Mouse (Mus musculus): ENCODE measurements around the gene Tpk1. TPM values are rescaled to one million over a fixed set of nuclear protein-coding genes. Genes with fewer than 3 reads are reported as not detected.
A peak's percentile ranks its signal among the peaks of the same experiment; 100 is the strongest.

Tpk1 gene
- polyA plus RNA-seq, 1 experiment from 2014 or later = 7.4 TPM

DNA sequence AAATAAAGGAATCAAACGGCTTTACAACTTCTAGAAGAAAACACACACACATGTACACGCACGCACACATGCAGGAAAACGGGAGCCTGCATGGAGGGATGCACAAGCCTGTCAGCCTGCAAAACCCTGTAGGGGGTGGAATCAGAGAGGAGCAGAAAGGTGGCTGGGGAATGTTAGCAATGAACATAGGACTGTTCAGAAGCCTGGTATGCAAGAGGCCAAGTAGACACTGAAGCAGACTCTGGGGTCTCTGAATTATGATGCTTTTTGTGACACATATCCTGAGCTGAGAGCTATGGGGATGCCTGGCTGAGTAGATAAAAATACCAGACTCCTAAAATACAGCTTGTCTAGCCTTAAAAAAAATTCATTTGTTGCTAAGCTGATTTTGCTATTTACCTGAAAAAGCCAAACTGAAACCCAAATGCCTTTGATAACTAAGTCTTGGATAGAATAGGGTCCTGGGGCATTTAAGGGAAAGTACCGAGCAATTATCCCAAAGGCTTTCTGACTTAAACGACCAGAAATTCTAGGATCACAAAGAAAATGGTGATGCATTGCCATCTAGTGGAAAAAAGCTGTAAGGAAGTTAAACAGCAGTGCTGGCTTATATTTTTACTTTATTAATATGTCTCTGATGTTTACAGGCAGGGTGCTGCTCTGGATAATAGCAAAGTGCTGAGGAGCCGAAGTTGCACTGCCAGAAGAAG is 369.1 kb downstream of the Tpk1 start:
- H3K27me3 ChIP-seq (replicated peaks) = no peaks in the 10 kb centered on the region
- ATAC-seq (ENCODE audit: extremely low read depth, insufficient number of reproducible peaks, low FRiP score, low TSS enrichment) = no peak
- no peak overlapping the region for H3K4me3 ChIP-seq
- no peak overlapping the region for H3K9ac ChIP-seq
- H3K4me1 ChIP-seq = peaks cover 20% of the 10 kb centered on the region
- no peak overlapping the region for H3K27ac ChIP-seq (replicated peaks)
- no peaks in the 10 kb centered on the region for H3K9me3 ChIP-seq
- H3K36me3 ChIP-seq = no peaks in the 10 kb centered on the region
- WGBS = 36% methylated on average over 7 of the region's 7 CpGs
- no peak overlapping the region for H3K4me2 ChIP-seq

DNA sequence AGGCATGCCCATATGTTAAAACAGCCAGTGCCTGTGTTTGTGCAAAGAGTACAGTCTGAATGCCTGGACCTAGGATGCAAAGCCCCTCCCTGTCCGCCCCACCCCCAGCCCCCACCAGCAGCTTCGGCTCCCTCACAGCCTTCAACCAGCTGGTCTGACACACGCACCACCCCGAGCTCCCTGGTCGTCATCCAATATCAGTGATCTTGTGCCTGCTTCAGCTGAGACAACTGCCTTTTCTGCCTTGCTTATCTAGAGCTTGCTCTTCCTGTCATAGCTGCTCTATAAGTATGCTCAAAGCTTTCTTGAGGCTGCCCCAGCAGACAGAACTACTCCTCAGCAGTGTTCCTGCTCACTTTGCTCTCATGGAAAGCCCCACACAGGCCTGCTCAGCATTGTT is 370.2 kb downstream of the Tpk1 start:
- Histone ChIP-seq H3K36me3 (no peaks in the 10 kb centered on the region), H3K4me2 (no peak overlapping the region), H3K9ac (0 out of 2 replicates have a peak overlapping the region, but pooled peaks have one; percentile 3), H3K9me3 (no peaks in the 10 kb centered on the region), H3K4me1 (peaks cover 21% of the 10 kb centered on the region), H3K4me3 (no peak overlapping the region), H3K27ac (replicated peaks) (no peak overlapping the region), H3K27me3 (replicated peaks) (no peaks in the 10 kb centered on the region)
- 13% methylated on average over 5 of the region's 5 CpGs for WGBS
- ATAC-seq (ENCODE audit: extremely low read depth, insufficient number of reproducible peaks, low FRiP score, low TSS enrichment) = no peak

Data from heart, embryonic 13.5 days (tissue).